Mouse (Mus musculus): ENCODE data around the gene Plekhg1. TPM values are rescaled to one million over a fixed set of nuclear protein-coding genes. Genes with fewer than 3 reads are reported as not detected.

Plekhg1 gene
- 0.10 and 0.55 TPM in 2 replicates for polyA plus RNA-seq (2012; ENCODE audit: low replicate concordance)

DNA sequence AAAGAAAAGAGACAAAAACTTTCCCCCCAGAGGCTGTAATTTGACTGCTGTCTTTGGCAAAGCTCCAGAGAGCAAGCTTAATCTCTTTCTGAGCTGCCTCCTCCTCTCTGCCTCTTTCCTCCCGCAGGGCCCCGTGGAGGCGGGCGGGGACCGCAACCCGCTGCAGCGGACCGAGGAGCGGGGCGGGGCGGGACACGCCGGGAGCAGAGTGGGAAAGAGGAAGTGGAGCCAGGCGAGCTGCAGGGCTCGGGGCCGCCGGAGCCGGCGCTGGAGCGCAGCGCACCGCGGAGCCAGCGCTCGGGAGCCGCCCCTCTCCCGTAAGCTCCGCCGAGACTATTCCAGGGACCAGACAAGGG is at the start of gene Plekhg1:
TSS of gene Plekhg1 (plus strand) at position 217 of the 356 bp plus-strand sequence.

DNA sequence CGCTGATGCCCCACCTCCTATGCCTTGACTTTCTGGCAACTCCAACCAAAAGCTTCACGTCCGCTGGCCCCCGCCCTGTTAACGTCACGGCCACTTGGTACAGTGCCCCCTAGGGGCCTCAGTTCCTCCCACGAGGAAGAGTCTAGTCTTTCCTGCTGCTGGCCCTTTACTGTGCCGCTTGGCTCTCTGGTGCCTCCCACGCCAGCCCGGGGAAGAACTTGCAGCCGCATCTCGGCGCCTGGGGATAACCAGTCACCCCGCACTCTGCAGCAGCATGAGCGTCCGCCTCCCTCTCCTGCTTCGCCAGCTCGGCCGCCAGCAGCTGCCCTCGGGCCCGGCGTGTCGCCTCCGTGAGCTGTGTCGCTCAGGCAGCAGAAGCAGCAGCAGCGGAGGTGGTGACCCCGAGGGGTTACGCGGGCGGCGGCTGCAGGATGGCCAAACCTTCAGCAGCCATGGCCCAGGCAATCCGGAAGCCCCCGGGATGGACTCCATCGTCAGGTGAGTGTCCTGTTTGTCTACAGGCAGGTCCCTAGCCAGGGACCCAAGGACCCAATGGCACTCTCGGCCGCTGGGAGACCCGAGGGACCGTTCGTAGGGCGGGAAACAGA is 232.9 kb downstream of the Plekhg1 start, which contains the start of gene Mthfd1l:
TSS of gene Mthfd1l (plus strand) at position 138 of the 608 bp plus-strand sequence.

Other genes with a start within 250 kb of the Plekhg1 start
- not detected in 2 replicates for gene Iyd, start 200.1 kb upstream of the Plekhg1 start, polyA plus RNA-seq (2012; ENCODE audit: low replicate concordance)
- 15.9 and 20.1 TPM in 2 replicates for gene Mthfd1l, start 232.8 kb downstream of the Plekhg1 start, polyA plus RNA-seq (2012; ENCODE audit: low replicate concordance)

Measured in hematopoietic multipotent progenitor cell, adult 10-12 weeks (in vitro differentiated cells).